Mouse (Mus musculus): ENCODE results near the gene Cdkal1.
A peak's percentile ranks its signal among the peaks of the same experiment; 100 is the strongest.

Gene Cdkal1

DNA sequence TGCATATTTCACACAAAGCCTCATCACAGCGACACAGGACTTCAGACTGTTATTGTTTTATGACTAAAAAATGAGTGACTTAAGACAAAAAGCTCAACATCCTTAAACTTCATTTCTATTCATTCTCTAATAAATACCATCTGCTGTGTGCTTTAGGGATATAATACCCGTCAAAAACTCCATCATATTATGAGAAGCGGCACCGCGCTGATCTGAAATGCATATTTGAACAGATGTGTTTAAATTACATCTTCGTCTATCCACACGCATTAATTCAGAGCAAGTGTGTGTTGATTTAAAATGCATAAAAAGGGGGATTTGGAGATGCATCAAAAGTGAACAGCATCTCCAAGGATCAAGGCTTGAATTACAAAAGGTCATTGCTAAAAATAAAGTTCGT lies 365.1 kb downstream of the Cdkal1 start:
- DNase-seq (ENCODE audit: low read depth), result no peak

DNA sequence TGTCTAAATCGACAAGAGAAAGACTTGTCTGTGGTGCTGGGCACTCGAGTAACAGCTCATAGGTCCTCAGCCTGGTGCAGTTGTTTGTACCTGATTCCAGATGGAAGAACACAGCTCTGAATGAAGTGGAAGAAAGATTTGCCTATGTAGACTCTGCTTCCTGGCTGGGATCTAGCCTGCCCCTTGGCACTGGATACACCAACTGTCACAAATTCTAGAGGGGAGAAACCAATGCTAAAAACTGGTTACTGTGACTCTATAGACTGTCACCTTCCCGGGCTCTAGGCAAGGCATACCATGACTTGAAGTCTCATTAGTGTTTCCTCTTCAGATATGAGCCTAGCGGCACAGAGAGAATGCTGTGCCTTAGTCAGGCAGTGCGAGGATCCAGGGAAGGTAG lies 366.0 kb downstream of the Cdkal1 start:
- no peak for DNase-seq (ENCODE audit: low read depth)

DNA sequence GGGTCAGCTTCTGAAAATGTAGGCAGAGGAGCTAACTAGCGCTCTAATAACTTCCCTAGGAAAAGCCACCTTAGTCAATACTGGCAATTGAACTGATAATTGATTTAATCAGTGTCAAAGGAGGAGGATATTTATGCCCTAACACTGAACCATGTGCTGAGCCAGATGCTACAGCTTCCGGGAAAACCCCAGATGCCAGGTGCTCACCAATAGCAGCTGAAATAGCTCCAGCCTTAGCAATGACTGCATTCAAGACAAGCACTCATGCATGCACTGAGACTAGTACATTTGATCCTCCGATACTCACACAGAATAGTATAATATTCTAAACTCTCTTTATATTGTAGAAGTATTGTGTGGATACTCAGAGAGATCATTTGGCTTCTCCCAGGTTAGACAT lies 368.8 kb downstream of the Cdkal1 start:
- no peak for DNase-seq (ENCODE audit: low read depth)

DNA sequence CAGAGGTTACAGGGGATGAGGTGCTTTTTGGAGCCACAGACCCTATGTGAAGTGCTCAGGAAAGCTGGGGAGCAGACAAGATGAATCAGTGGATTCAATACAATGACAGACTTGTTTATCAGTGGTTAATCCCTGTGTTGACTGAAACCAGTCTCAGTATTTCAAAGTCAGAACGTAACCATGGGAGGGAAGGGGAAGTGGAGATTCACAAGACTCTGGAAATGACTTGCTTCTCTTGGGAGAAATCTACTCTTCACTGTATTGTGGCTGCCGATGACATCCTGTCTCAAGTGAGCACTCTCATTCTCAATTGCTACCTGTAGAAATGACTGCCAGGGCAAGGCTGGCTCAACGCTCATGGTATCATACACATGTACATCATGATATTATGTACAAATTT lies 371.5 kb downstream of the Cdkal1 start:
- no peak for DNase-seq (ENCODE audit: low read depth)

DNA sequence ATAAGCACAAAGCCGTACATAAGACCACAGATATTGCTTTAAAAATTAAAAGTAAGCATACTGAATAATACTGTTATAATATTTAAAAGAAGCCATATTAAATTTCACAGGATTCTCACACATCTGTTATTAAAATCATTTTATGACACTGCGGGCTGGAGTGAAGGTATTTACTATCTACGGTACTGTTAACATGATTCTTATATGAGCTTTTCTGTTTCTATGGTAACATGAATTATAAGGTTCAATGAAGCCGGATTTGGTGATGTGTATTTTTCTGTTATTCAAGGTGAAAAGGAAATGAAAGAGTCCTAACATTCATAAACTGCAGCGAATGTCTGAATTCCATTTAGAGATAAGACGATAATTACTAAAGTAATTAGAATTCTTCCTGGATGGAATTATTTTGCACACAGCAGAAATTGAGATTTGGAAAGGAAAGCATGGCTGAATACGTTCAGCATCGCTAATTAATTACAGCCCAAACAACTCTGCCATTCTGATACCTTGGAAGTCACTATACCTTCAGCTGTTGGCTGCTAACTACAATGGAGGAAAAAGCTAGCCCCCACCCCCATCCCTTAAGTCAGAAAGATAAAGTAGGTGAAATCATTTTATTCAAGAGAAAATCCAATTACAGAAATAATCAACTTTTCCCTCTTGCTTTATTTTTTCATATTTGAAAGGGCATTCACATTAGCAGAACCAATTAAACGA lies 373.2 kb downstream of the Cdkal1 start:
- DNase-seq (ENCODE audit: low read depth), result no peak

DNA sequence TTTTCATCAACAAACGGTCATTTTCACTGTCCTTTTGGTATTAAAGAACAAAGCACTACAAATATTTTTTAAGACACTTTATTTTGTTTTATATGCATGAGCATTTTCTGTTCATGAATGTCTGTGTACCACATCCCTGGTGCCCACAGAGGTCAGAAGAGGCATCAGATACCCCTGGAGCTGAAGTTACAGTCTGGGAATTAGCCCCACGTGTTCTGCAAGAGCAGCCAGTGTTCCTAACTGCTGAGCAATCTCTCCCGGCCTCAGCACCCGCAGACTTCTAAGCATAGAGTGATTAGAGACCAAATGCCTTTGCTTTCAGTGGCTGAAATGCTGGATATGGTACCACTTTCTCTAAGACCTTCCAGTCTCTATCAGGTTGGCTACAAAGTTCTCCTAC lies 379.1 kb downstream of the Cdkal1 start:
- DNase-seq (ENCODE audit: low read depth), result no peak

DNA sequence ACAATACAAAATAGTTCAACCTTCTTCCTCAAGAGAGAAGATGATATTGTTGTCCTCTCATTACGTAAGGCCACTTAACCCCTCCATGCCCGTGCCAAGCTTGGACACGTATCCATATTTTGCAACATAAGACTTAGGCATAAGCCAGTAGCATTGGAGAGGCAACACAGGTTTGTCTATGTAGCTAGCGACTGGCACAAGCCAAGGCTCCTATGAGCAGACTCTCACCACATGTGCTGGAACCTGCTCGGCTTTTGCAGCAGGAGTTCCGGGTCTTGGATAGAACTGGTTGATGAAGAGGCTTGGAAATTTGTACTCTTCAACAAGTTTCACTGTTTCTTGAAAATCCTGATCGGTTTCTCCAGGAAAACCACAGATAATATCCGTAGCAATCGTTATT lies 381.2 kb downstream of the Cdkal1 start:
- no peak for DNase-seq (ENCODE audit: low read depth)

DNA sequence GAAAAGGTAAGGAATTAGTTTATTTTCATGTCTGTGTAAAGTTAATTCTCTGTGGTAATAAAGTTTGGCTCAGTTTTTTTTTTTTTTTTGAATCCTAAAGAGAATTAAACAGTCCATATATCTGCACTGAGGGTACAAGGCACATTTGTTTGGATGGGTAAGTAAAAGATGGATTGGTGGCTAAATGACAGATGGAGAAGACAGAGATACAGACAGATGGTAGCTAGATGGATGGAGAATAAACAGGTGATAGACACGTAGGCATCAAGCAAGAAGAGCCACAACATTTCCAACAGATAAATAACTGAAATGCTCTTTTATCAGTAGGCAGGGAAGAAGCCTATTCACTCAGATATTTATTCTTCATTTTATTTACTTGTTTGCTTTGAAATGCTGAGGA lies 381.7 kb downstream of the Cdkal1 start:
- no peak for DNase-seq (ENCODE audit: low read depth)

DNA sequence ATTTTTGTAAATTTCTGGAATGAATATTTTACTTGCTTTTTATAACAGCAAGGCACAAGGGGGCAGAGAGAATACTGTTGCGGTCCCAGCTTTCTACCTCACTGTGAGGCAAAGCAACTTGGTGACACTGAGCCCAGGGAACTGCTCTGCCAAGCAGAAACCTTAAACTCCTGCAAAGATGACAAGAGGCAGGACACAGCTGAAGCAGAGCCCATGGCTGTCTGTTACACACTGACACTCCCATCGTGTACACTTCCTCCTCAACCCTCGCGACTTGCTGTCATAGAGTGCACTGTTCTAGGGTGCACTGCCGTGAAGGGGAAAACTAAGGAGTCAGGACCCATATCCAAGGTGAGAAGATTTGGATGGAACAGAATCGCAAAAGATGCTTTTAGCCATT lies 393.2 kb downstream of the Cdkal1 start:
- DNase-seq (ENCODE audit: low read depth), result no peak

DNA sequence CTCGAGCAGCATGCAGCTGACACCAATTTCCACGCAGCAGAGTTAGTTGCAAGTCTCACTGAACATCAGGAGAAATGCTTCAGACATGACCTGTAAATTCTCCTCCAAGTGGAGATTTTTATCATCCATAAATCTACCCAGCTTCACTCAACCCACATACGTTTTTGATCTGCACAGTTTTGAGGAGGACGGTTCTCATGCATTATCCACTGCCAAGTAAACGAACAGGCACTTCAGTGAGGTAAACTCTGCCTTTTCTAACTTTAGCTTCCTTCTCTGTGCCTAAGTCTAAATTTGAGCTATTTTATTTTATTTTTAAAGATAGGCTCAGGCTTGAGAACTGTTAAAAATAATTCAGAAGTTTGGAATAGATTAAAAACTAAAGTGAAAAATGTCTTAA lies 394.7 kb downstream of the Cdkal1 start:
- DNase-seq (ENCODE audit: low read depth), result peak; percentile 6

DNA sequence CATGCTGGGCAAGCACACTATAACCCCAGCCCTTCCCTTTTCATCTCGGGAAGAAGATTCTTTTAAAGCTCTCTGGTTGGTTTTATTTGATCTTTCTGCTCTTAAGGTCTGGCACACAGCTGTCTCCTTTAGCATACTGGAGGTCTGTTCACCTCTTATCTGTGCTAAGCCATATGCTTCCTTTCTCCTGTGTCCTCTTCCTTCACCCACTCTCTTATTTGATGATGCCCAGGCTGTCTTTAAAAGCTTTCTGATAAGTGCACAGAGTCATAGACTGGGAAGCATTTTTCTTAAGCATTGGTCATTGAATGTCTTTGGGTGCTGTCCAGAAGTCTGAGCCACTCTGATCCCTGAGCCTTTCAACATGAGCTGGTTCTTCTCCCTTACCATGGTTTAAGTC lies 397.1 kb downstream of the Cdkal1 start:
- peak; percentile 24 for DNase-seq (ENCODE audit: low read depth)

DNA sequence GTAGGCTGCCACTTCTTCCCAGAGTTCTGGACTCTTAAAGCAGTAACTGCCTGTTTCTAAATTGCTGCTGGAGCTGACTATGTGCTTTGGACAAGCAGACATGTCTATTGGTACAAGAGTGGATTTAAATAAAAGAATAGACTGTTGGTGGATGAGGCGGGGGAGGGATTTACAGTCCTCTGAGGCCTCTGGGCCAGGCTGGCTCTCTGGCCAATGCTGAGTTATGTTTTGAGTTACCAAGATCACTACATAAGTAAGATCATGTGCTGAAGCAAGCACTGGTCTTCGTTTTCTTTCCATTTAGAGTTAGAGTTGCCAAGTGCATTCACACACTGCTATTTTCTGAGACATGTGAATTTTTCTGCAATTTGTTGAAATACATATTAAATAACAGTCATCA lies 418.4 kb downstream of the Cdkal1 start:
- peak; percentile 59 for DNase-seq (ENCODE audit: low read depth)

DNA sequence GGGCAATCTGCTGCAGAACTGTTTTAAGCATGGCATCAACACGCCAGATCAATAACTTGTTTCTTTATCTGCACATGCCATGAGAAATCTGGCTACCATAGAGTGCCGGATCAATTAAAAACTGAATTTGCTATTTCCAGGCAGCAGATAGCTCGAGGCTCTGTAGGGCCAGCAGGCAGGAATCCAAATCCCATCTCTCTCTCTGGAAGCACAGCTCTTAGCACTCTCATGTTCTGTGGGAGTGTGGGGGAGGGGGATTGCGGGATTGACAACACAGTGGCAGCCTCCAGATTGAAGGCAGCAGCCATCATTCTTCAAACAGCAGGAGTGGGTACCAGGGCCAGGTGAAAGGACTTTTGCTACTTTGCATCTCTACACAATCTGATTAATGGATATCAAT lies 420.7 kb downstream of the Cdkal1 start:
- DNase-seq (ENCODE audit: low read depth), result no peak

DNA sequence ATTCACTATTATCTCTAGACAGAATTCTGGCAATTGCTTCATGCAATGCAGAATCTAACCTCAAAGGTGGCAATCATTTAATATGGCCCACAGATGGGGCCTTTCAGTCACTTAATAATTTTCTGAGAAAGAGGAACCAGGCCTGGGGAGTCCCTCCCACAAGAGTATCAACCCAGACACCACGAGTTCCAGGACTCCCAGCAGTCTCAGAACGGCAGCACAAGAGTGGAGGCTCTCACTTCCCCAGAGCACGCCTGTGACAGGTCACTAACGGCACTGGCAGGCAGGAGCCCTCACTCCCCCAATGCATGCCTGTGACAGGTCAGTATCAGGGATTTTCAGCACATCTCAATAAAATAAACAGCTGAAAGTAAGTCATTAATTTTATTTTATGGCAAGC lies 424.6 kb downstream of the Cdkal1 start:
- DNase-seq (ENCODE audit: low read depth), result no peak

DNA sequence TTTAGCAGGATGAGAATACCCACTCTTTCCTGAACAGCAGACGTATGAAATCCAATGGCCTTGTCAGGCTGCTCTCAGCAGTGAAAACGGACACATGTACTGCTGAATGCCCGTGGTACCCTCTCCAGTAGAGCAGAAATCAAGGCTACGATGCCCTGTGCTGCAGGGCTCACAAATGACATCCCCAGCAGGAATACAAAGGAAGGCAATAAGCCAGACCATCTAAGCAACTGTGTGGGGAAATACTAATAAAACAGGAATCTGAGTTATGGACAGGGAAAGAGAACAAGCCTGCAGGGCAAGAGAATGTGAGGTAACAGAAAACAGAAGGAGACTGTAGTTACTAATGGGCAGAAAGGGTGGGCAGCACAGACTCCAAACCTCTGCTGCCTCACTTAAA lies 425.6 kb downstream of the Cdkal1 start:
- peak; percentile 33 for DNase-seq (ENCODE audit: low read depth)

DNA sequence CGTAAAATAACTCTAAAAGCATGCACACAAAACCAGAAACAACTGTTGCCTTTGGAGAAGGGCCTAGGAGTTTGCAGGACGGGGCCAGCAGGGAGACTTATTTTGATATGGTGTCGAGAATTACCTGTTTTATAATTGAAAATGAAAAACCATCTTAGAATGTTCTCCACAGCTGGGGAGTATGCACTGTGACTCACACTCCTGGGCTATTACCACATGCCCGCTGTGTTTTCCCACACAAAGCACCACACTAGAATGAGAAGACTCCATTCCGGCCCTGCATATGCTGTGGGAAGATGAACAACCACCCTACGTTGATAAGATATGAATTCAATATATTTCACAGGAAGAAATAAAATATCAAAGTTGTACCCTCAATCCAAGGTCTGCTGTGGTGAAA lies 426.3 kb downstream of the Cdkal1 start:
- DNase-seq (ENCODE audit: low read depth), result peak; percentile 60

DNA sequence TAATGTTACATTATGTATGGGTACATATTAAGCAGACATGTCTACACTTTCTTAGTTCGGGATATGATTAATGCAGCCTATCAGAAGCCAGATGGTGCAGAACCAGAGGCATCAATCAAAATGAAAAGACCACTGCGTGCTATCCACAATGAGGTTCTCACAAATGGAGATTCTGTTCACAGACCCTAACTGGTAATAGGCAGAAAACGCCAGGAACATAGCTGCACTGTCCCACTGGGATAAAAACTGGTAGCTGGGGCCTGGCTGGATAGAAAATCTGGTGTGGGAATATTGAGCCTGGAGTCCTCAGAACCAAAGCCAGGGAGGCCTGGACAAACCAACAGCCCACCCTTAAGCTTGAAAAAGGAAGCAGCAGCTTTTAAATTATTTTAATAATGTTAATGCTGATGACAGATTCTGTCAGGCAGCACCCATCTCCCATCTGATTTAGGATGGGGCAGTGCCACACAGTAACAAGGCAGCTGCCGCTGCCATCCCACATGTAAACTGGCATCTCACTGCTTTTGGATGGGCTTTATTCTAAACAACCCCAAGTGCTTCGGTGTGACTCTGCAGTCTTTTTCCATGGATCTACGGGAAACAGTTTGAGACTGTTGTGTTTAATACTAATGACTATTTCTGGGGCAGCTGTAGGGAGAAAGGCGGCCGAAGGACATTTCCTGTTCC lies 438.9 kb downstream of the Cdkal1 start:
- no peak for DNase-seq (ENCODE audit: low read depth)

DNA sequence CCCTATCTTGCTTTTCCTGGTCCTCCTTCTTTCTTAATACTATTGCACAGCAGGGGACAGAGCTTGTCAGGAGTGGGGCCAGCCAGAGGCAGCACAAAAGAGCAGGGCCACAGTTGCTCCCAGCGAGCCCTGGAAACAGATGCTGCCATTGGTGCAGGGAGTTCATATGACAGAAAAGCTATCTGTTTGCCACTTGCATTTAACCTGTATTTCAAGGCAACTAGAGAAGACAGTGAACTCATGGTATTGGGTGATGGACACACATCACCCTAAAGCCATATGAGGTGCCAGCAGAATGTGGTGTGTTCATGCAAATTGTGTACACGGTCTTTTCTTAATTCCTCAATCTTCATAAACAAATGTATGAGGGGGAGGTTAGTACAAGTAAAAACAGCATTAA lies 439.5 kb downstream of the Cdkal1 start:
- no peak for DNase-seq (ENCODE audit: low read depth)

DNA sequence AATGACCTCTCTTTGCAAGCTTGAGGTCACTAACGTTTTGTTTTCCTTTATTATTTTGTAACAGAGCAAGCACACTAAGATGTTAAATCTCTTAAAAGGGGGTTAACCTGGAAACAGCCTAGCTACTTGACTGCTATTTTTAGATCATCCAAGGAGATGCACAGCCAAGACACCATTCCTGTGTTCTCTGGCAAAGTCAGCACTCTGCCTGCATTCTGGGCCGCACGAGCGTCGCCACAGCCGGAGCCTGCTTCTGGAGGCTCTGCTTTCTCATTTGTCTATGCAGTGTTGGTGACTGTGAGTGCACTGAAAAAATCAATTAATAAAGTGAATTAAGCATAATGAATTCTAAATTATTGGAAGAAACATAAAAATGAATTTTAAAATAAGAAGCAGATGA lies 440.6 kb downstream of the Cdkal1 start:
- DNase-seq (ENCODE audit: low read depth), result no peak

DNA sequence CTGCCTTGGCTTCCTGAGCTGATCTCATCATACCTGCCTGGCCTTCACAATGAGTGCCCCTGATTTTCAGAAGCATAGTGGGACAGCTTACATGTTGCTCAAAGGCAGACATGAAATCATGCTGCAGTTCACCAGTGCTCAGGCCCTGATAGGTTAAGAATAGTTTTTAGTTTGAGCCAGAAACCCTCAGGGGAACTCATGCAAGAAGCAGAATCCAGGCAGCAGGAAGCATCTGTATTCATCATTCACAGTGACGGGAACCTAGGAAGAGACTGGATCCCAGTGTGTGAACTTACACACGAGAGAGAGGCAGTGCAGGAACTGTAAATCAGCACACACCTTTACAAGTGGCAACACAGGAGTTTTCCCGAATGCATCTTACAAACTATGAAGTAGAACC lies 441.0 kb downstream of the Cdkal1 start:
- DNase-seq (ENCODE audit: low read depth), result peak; percentile 11

DNA sequence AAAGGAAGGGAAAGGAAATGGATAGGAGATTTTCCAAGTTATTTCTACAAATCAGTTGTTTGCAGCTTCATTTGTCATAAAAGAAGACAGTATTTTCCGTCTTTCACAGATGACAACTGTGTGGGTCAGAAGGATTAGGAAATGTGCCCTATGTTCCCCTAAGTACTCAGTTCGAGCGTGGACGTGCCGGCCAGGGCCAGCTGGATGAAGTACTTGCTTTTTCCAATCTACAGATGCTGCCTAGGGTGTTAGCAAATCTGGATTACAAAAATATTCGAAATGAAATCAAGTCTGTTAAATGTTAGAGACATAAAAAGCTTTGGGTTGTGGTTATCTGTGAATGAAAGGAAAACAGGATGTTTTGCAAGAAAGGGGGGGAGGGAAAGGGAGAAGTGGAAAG lies 444.3 kb downstream of the Cdkal1 start:
- DNase-seq (ENCODE audit: low read depth), result no peak

DNA sequence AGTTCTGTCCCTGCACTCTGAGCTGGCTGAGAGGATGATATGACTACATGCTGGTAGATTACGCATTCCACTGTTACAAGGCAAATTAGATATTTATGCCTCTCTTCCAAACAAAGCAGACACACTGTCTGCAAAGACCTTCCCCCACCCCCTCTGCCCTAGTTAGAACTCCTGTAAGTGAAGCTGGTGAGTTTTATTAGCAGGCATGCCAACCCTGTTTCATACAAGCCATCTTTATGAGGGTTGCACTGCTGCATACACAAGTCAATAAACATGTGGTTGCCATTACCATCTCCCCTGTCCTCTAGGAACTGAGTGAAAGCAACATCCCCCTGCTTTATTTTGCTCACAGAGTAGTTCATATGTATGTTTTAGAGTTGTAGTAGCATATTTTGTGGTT lies 447.9 kb downstream of the Cdkal1 start:
- no peak for DNase-seq (ENCODE audit: low read depth)

DNA sequence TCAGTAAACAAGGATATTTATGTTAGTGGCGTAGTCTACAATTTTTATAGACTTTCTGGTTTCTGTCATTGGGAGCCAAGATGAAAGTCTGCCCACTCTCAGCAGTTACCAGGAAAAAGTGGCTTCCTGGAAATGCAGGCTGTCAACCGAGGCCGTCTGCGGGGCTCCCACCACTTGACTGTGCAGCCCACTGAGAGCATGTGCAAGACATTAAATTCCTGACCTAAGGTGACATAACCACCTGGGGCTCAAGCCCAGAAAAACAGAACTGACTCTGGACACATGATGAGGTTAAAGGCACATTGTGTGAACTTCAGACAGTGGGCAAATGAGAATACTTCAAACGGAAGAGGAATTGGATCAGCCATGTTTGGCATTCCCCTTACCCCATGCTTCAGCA lies 450.2 kb downstream of the Cdkal1 start:
- DNase-seq (ENCODE audit: low read depth), result no peak

DNA sequence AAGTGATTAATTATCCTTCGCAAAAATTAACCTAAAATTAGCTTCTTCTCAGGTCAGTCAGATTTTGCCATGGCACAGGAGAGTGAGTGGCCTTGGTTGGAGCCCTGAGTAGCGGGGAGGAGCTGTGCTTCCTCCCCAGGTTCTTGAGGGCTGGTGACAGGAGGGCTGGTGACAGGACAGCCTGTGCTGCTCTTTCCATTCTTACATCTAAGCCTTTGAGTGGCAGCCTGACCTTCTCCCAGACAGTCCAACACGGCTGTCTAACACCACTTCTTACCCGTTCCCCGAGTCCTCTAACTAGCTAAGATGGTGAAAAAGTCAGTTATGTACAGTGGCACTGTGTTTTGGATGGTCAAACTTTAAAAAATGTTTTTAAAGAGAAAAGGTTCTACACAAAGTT lies 452.3 kb downstream of the Cdkal1 start:
- DNase-seq (ENCODE audit: low read depth), result no peak
